Mouse (Mus musculus) intestine, embryonic 14.5 days (tissue): ENCODE data around the gene Vmn1r21. TPM values are rescaled to one million over a fixed set of nuclear protein-coding genes. Genes with fewer than 3 reads are reported as not detected.
"Not testable (repeated sequence)": the region's sequence is repeated elsewhere in the genome, so short reads cannot be mapped to it uniquely, and the experiment has no call there.

Source experiments
- ATAC-seq: fragments of 200-750 bp; cut with Nextera tagmentation; replicated peaks from 2 replicates; pipeline ENCODE4 v1.8.0; 2017; ENCODE audit warnings: low read depth, moderate number of reproducible peaks, moderate TSS enrichment, moderate library complexity; ENCODE audit not compliant: low FRiP score, low TSS enrichment
- DNase-seq: peaks from one replicate; pipeline ENCODE4 v3.0.0-alpha.2; 2018; ENCODE audit warnings: low spot score
- H3K27ac ChIP-seq: fragments of 300-500 bp; sonication (generic); 2 replicates; pipeline ENCODE4 v1.5.1; 2014; ENCODE audit warnings: low read depth, mild to moderate bottlenecking, control low read depth
- H3K27me3 ChIP-seq: fragments of 300-500 bp; sonication (generic); replicated peaks from 2 replicates; pipeline ENCODE4 v1.6.1; 2014; ENCODE audit warnings: low read length, control low read depth; ENCODE audit not compliant: control insufficient read depth, insufficient read depth
- H3K36me3 ChIP-seq: fragments of 300-500 bp; sonication (generic); 2 replicates; pipeline ENCODE4 v1.6.1; 2014; ENCODE audit warnings: low read length, control low read depth; ENCODE audit not compliant: control insufficient read depth, insufficient read depth
- H3K4me1 ChIP-seq: fragments of 300-500 bp; sonication (generic); replicated peaks from 2 replicates; pipeline ENCODE4 v1.6.1; 2014; ENCODE audit warnings: low read length, control low read depth, mixed read lengths; ENCODE audit not compliant: control insufficient read depth, insufficient read depth
- H3K4me2 ChIP-seq: fragments of 300-500 bp; sonication (generic); 2 replicates; pipeline ENCODE4 v1.6.1; 2014; ENCODE audit warnings: low read length
- H3K4me3 ChIP-seq: fragments of 300-500 bp; sonication (generic); 2 replicates; pipeline ENCODE4 v1.5.1; 2014; ENCODE audit warnings: low read depth, low read length, control low read depth, mixed read lengths
- H3K9ac ChIP-seq: fragments of 300-500 bp; sonication (generic); 2 replicates; pipeline ENCODE4 v1.6.1; 2014; ENCODE audit warnings: mild to moderate bottlenecking, low read length
- H3K9me3 ChIP-seq: fragments of 300-500 bp; sonication (generic); 2 replicates; pipeline ENCODE4 v1.6.1; 2016; ENCODE audit warnings: low read length, control low read depth; ENCODE audit not compliant: control insufficient read depth
- WGBS: fragments of 180-500 bp; shearing (Covaris S2); extraction: QIAGEN DNeasy Blood & Tissue Kit; methylation state at CpG from one replicate; pipeline ENCODE4 v1.1.7; 2014; 5-methylcytosine and 5-hydroxymethylcytosine counted together
- polyA plus RNA-seq: library from polyadenylated mRNA; unstranded; fragments of >200 nt; fragmentation: Nextera tagmentation; extraction: Ambion mirVana; gene quantifications from 2 replicates; pipeline ENCODE4 v1.2.1, GENCODE M21; 2014

Gene Vmn1r21
- polyA plus RNA-seq, result not detected in 2 replicates

DNA sequence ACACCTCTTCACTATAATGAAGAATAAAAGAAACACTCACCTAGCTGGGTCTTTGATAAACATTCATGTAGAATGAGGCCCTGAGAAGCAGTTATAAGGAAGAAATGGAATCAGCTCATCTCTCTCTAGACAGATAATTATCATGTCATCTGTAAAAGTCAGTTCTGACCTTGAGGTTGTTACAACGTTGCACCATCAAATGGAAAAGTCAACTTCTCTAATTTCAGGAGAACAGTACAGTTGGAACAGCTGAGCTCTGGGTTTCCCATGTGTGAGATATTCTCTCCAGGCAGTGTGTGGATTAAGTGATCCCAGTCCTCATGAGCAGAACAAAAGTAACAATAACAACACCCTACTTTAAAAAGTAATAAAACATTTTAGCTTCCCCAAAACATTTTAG lies at the start of gene Vmn1r21:
Gene Vmn1r21, minus strand, starts transcription at position 58 of the 400 bp plus-strand sequence.
- ATAC-seq (no peak), DNase-seq (no peak)
- no peak within 1 kb of the TSS for H3K4me2 ChIP-seq
- H3K27ac ChIP-seq, result no peak within 1 kb of the TSS
- no peaks in the 10 kb centered on the region for H3K27me3 ChIP-seq
- no peaks in the 10 kb centered on the region for H3K4me1 ChIP-seq
- no peaks in the 10 kb centered on the region for H3K9me3 ChIP-seq
- H3K9ac ChIP-seq, result no peak within 1 kb of the TSS
- H3K4me3 ChIP-seq, result no peak within 1 kb of the TSS
- 67% methylated on average over 1 of the region's 1 CpGs for WGBS
- no peaks in the 10 kb centered on the region for H3K36me3 ChIP-seq

GRCm38 (mm10) chr6:57859043-57860042 lies 9.2 kb upstream of the Vmn1r21 start:
- no peaks in the 10 kb centered on the region for H3K27me3 ChIP-seq
- peak; percentile 57 for DNase-seq
- no peaks in the 10 kb centered on the region for H3K4me1 ChIP-seq
- H3K9me3 ChIP-seq, result no peaks in the 10 kb centered on the region
- H3K27ac ChIP-seq, result no peak overlapping the region
- H3K36me3 ChIP-seq, result no peaks in the 10 kb centered on the region
- 52% methylated on average over 6 of the region's 6 CpGs for WGBS
- ATAC-seq, result peak; percentile 66; the same call in 1 of the 2 replicates
- no peak overlapping the region for H3K4me3 ChIP-seq
- no peak overlapping the region for H3K4me2 ChIP-seq
- no peak overlapping the region for H3K9ac ChIP-seq

DNA sequence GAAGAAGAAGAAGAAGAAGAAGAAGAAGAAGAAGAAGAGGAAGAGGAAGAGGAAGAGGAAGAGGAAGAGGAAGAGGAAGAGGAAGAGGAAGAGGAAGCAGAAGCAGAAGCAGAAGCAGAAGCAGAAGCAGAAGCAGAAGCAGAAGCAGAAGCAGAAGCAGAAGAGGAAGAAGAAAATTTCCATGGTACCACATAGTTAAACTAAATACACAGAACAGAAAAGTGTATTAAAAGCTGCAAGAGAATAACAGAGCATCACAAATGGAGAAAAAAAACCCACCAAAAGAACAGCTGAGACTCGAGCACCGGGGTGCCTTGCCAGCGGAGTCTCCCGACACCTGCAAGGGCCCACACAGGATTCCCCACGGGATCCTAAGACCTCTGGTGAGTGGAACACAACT lies 1.0 kb upstream of the Vmn1r21 start:
- not testable (repeated sequence) for H3K27me3 ChIP-seq, H3K4me3 ChIP-seq, H3K36me3 ChIP-seq, H3K4me2 ChIP-seq, H3K4me1 ChIP-seq, DNase-seq, H3K9me3 ChIP-seq, H3K9ac ChIP-seq, H3K27ac ChIP-seq, ATAC-seq
- WGBS, result 96% methylated on average over 5 of the region's 5 CpGs

DNA sequence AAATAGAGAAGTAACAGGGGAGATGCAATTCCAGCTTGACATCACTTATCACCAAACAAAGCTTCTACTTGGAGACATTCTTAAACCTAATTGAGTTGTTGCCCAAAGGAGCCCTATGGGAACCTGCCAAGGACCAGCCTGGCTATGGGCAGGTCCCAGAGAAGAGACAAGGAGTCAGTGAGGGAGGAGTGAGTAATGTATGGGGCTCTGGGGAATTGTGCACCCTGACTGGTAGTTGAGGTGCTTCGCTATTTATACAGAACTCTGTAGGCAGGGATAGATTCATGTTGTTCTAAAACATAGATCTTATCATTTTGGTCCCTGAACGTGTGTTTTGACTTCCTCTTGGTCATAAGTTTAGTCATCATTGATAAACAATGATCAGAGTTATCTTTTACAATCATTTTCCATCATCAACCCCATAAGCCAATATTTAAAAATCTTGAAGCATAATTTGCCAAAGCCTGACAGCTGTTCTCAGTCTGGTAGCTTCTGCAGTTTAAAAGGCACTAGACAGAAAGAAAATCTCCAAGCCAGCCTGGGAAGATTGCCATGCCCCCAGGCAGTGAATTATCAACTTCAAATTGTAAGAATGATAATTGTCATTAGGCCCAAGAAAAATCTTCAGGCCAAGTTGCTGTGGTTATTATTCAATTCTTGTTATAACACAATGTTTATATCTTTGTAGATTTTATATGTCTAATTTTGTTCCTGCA lies 10.3 kb downstream of the Vmn1r21 start:
- no peaks in the 10 kb centered on the region for H3K36me3 ChIP-seq
- H3K4me2 ChIP-seq, result no peak overlapping the region
- no peak overlapping the region for H3K4me3 ChIP-seq
- H3K9ac ChIP-seq, result no peak overlapping the region
- H3K4me1 ChIP-seq, result no peaks in the 10 kb centered on the region
- no peaks in the 10 kb centered on the region for H3K27me3 ChIP-seq
- no peak overlapping the region for H3K27ac ChIP-seq
- DNase-seq (no peak), ATAC-seq (no peak)
- H3K9me3 ChIP-seq, result no peaks in the 10 kb centered on the region
- 71% methylated on average over 2 of the region's 2 CpGs for WGBS

DNA sequence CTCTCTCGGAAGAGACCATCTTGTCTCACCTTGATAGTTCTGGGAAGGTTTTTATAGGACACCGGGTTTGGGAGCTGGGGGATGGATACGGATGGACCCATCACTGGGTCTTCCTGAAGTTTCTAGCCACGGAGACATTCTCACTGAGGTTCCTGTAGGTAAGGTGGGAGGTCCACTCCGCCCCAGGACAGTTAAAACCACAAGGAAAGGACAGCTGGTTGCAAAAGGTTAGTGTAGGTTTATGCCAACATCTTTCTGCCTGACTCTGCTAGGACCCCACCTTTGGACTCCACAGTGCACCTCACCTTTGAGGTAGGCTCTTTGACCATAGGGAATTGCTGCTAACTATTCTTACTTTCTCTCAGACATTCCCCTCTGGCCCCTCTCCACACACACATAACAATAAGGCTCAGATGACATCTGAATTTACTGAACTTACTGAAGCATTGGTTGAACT lies 24.9 kb downstream of the Vmn1r21 start:
- peak overlapping the region; percentile 83 for H3K9ac ChIP-seq
- H3K4me1 ChIP-seq, result no peaks in the 10 kb centered on the region; the same call in 1 of the 2 replicates
- ATAC-seq (peak; percentile 30), DNase-seq (no peak)
- peak overlapping the region; percentile 84 for H3K4me3 ChIP-seq
- H3K27ac ChIP-seq, result peak overlapping the region; percentile 90
- peak overlapping the region; percentile 74 for H3K4me2 ChIP-seq
- H3K36me3 ChIP-seq, result no peaks in the 10 kb centered on the region
- H3K9me3 ChIP-seq, result no peaks in the 10 kb centered on the region
- H3K27me3 ChIP-seq, result no peaks in the 10 kb centered on the region
- WGBS, result 2% methylated on average over 5 of the region's 5 CpGs

GRCm38 (mm10) chr6:57824422-57825258 lies 25.5 kb downstream of the Vmn1r21 start, which contains the start of gene Vopp1:
TSS of gene Vopp1 (minus strand) at chr6:57825159.
- Histone ChIP-seq H3K9ac (peak within 1 kb of the TSS; percentile 83), H3K9me3 (no peaks in the 10 kb centered on the region), H3K4me1 (no peaks in the 10 kb centered on the region; the same call in 1 of the 2 replicates), H3K36me3 (no peaks in the 10 kb centered on the region), H3K27ac (peak within 1 kb of the TSS; percentile 90), H3K4me2 (peak within 1 kb of the TSS; percentile 74), H3K4me3 (peak within 1 kb of the TSS; percentile 84), H3K27me3 (no peaks in the 10 kb centered on the region)
- ATAC-seq, result peak; percentile 86
- DNase-seq, result peak; percentile 92
- under 1% methylated on average over 85 of the region's 87 CpGs for WGBS

GRCm38 (mm10) chr6:57823461-57823860 lies 26.7 kb downstream of the Vmn1r21 start:
- Histone ChIP-seq H3K4me2 (peak overlapping the region; percentile 74), H3K4me1 (no peaks in the 10 kb centered on the region; the same call in 1 of the 2 replicates), H3K36me3 (no peaks in the 10 kb centered on the region), H3K9ac (no peak overlapping the region), H3K9me3 (no peaks in the 10 kb centered on the region), H3K4me3 (0 out of 2 replicates have a peak overlapping the region, but pooled peaks have one; percentile 10), H3K27ac (no peak overlapping the region), H3K27me3 (no peaks in the 10 kb centered on the region)
- WGBS, result 12% methylated on average over 3 of the region's 3 CpGs
- ATAC-seq, result no peak
- DNase-seq, result no peak
